Mouse (Mus musculus) ES-CJ7 (cell line): ENCODE measurements around the gene 4930595D18Rik.

Experiments used
- DNase-seq: peaks from one replicate; pipeline ENCODE4 v3.0.0; 2011; ENCODE audit warnings: low read depth, low spot score

The 4930595D18Rik gene

DNA sequence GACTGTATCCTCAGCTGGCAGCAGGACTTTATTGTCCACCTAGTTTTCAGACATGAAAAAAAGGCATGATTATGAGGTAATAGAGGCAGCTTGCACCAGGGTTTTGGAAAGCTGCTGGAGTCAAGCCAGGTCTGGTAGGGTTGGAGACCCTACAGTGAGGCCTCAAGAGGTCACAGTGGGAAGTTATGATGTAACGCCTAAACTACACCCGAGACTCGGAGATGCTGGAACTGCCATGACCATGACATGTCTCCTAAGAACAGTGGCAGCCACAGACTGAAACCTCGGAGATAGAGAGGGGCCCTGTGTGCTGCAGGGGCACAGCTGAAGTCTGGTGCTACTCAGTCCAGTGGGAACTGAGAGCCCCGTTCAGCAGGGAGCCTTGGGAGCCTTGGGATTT lies at the start of gene 4930595D18Rik:
Gene 4930595D18Rik, minus strand, starts transcription at position 16 of the 400 bp plus-strand sequence.
- no peak for DNase-seq

DNA sequence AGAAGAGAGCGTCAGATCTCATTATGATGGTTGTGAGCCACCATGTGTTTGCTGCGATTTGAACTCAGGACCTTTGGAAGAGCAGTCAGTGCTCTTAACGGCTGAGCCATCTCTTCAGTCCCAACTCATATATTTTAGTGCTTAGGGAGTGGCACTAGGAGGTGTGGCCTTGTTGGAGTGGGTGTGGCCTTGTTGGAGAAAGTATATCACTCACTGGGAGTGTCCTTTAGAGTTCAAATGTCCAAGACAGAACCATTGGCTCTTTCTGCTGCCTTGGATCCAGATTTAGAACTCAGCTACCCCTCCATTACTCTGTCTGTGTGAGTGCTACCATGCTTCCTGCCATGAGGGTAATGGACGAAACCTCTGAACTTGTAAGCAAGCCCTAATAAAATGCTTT lies 49.5 kb upstream of the 4930595D18Rik start:
- DNase-seq = no peak

- DNase-seq = no peak
These were observed 46.5 kb upstream of the 4930595D18Rik start for GRCm38 (mm10) chr12:111230793-111231192.

- DNase-seq = no peak
These were observed 44.2 kb upstream of the 4930595D18Rik start for GRCm38 (mm10) chr12:111228488-111228887.

DNA sequence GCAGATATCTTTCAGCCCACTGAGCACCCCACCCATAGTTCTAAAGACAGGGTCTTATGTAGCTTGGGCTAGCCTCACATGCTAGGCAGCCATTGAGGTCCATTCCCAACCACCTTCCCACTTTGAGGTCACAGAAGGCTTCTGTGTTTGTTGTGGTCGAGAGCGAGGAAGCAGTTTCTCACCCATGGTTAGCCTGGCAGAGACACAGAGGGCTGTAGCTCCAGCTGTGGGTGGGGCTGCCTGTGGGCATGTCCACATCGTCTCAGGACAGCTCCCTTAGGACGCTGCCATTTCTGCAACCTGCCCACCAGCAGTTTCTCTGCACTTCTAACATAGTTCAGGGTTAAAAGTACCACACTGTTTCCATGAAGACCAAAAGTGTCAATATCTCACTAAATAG lies 43.1 kb upstream of the 4930595D18Rik start:
- no peak for DNase-seq

DNA sequence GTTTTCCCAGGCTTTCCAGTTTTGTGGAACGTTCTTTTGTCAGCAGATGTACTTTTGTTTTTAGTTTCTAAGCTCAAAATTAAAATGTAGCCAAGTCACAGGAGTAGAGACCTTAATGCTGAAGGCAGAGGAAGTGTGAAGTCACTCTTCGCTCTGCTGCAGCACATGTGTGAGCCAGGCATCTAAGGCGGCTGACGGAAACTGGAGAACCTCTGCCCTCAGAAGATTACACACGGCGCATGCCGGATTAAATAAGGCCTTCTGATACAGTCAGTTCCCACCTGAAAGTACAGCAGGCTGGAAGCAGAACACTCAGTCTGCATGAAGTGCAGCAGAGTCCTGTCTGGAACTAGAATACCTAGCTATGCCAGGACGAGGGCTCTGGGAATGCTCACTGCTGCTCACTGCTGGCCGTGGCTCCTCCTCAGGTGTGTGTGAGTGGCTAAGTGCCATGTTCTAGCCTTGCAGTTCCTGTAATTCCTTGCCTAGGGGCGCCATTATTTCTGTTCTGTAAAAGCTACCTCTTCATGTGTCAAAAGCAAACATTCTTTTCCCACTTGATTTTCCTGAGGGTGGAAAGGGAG lies 41.0 kb upstream of the 4930595D18Rik start:
- no peak for DNase-seq

- DNase-seq = no peak
These were observed 34.6 kb upstream of the 4930595D18Rik start for GRCm38 (mm10) chr12:111218867-111219266.

DNA sequence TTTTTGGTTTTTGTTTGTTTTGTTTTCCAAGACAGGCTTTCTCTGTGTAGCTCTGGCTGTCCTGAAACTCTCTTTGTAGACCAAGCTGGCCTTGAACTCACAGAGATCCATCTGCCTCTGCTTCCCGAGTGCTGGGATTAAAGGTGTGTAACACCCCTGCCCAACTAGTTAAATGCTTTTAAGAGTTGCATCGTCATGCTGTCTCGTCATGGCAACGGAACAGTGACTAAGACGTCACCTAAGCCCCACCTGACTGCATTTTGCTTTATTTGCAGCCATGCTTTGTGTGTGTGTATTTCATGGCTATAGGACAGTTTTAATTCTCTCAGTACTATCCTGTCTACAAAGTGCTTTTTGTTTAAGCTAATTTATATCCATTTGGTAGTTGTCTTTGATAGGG lies 27.4 kb upstream of the 4930595D18Rik start:
- DNase-seq = no peak

- DNase-seq = no peak
These were observed 23.4 kb upstream of the 4930595D18Rik start for GRCm38 (mm10) chr12:111207641-111208040.

- no peak for DNase-seq
These were observed 19.7 kb upstream of the 4930595D18Rik start for GRCm38 (mm10) chr12:111203945-111204344.

DNA sequence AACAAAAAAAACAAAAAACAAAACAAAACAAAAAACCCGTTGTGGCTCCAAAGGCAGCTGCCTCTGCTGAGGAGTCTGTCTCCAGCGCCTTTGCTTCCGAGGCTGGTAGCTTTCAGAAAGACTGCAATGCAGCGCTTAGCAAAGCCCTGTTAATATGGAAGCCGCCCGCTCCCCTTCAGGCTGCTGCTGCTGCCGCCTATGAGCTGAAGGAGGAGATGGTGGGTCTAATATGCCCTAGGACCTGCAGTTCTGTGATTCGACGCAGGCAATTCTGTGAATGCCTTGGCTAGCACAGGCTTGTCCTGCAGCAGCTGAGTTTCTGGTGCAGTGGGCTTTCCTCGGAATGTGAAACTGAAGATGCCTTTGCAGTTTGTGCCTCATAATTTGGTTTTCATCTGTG lies 18.8 kb upstream of the 4930595D18Rik start:
- DNase-seq = no peak

- DNase-seq = no peak
These were observed 12.3 kb upstream of the 4930595D18Rik start for GRCm38 (mm10) chr12:111196548-111196947.

DNA sequence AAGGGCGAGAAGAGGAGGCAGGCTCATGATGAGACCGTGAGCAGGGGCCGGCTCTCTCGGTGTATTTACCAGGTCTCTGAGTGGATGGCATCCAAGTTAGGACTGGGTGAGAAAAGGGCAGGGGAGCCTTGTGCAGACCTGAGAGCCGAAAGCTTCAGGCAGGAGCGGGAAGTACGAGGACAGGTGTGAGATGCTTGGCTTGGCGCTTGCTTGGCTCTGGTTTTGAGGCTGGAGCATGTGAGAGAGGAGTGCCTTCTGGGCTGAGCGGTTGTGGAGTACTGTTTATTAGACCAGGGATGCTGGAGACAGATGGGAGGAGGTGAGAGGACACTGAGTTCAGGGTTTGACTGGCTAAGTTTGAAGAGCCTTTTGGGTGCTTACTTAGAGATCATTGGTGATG lies 9.0 kb upstream of the 4930595D18Rik start:
- DNase-seq = no peak

- no peak for DNase-seq
These were observed 8.5 kb upstream of the 4930595D18Rik start for GRCm38 (mm10) chr12:111192777-111193176.

DNA sequence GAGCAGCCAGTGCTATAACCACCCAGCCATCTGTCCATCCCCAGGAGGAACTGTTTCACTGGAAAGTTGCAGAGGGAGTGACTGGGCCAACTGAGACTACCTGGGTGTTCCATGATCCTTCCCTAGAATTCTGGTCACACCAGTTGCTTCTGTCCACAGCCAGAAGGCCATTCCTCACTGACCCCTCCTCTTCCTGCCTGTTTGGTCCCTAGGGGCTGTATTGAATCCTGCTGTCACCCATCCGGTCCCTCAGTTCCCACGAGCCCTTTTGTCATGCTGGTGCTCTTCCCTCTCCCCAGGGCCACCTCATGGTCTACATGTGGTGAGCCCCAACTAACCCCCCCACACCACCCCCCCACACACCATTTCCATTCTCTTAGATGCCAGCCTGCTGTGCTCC lies 6.6 kb upstream of the 4930595D18Rik start:
- no peak for DNase-seq

DNA sequence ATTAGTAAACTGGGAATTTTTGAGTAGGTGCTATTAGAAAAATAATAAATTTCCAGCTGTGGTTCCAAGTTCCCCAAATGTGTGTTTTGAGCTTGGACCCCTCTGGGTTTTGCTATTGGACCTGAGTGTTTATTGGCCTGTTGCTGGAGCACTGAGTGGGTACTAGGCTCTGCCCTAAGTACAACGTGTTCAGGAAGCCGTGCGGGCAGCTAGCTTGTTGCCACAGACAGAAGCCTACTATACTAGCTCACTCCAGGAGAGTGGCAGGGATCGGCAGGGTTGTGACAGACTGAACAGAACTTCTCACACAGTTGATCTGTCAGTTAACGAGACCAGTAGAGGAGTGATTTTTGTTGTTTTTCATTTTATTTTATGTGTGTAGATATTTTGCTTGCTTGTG lies 6.1 kb upstream of the 4930595D18Rik start:
- DNase-seq = no peak

GRCm38 (mm10) chr12:111188295-111188694 lies 4.0 kb upstream of the 4930595D18Rik start:
- no peak for DNase-seq

- DNase-seq = no peak
These were observed 2.7 kb upstream of the 4930595D18Rik start for GRCm38 (mm10) chr12:111186986-111187385.

- no peak for DNase-seq
These were observed 1.9 kb downstream of the 4930595D18Rik start for GRCm38 (mm10) chr12:111182378-111182777.

GRCm38 (mm10) chr12:111181848-111182247 lies 2.4 kb downstream of the 4930595D18Rik start:
- no peak for DNase-seq

DNA sequence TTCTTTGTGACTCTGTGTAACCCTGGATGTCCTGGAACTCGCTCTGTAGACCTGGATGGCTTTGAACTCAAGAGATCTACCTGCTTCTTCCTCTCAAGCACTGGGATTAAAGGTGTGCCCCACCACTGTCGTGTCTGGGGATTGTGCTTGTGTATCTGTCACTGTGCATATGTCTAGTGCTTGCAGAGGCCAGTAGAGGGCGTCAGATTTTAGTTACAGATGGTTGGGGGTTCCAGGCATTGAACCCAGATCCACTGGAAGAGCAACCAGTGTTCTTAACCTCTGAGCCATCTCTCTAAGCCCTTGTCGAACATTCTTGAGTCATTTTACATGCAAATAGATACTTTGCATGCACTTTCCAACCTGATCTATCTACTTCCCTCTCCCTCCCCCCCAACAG lies 5.5 kb downstream of the 4930595D18Rik start:
- DNase-seq = peak; percentile 40

DNA sequence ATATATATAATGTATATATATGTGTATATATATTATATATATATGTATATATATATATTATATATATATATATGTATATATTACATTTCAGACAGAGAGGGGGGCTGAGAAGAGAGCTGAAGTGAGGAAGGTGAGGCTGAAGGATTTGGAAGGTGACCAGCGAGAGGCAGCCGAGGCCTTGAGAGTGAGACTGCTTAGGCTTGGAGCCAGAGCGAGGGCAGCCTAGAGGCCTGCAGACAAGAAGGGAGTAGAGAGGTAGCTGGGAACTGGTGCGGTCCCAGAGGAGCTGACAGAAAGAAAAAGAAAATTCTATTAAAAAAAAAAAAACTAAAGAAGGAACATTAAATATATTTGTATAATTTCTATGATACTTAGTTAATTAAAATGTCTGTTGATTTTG lies 15.4 kb downstream of the 4930595D18Rik start:
- no peak for DNase-seq

DNA sequence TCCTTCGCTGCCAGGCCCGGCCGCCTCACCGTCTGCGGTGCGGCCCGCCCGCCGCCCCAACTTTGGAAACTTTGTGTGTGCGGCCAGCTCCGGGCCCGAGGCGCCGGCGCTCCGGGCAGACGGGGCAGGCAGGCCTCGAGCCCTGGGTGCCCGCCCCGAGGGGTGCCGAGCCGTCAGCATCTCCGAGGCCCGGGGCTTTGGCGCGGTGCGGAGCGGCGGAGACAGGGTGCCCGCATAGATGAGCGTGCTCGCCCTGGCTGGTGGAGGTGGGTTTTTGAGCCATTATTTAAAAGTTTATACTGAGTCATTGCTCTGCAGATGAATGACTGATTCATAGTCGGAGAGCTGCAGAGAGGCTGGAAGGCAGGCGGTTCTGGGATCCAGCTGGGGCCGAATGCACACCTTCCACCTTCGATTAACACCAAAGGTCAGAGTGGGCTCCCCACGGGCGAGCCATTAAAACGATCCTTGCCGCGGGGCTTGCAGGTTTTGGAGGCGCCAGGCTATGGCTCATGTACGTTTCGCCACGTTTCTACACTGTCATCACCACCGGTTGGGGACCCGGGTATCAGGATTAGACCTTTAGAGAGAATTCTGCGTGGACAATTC lies 17.5 kb downstream of the 4930595D18Rik start:
- no peak for DNase-seq
